Mouse (Mus musculus) adrenal gland, postnatal 4 days (tissue): ENCODE measurements around the gene Zfp747. TPM values are rescaled to one million over a fixed set of nuclear protein-coding genes. Genes with fewer than 3 reads are reported as not detected.

Experiments
- DNase-seq, 2 experiments: peaks; one replicate each; pipeline ENCODE4 v3.0.0; 2021 to 2022; ENCODE audit warnings: low spot score in 2 of 2, mixed read lengths in 2 of 2
- total RNA-seq, 2 experiments: library from RNA; stranded (reverse); gene quantifications; 2 replicates each; pipeline ENCODE4 v1.2.3; 2021

The Zfp747 gene
- total RNA-seq, 2 experiments from 2014 or later, result 9.9 to 10.4 TPM

DNA sequence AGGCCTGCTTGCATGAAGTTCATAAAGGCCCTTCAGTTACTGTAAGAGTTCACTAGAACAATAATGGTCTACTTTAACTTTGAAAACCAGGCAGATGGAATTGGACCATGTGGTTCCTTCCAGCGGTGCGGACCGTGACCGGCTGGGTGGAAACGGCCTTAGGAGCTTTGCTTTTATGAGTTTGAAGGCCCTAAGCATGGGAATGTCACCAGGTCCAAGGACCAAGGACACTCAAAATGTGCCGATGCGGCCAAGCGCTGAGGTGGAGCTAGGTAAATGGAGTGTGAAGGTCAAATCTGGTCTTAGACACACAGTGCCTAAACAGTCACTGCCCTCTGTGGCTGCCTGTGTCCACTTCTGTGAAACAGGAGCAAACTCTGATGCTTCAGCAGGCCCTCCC lies 34.5 kb downstream of the Zfp747 start:
- DNase-seq, result no peak

DNA sequence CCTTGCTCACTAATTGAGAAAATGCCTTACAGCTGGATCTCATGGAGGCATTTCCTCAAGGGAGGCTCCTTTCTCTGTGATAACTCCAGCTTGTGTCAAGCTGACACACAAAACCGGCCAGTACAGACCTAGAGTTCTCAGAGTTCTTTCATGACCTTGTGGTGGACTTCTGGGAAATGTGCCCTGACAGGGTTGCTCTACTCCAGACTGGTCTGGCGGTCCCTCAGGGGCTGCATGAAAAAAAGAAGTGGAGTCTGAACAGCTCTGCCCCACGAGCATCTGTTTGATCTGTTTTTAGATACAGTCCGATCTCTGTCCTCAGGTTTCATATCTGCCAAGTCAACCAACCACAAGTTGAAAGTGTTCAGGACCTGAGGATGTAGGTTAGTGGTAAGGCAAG lies 38.2 kb downstream of the Zfp747 start:
- no peak for DNase-seq

DNA sequence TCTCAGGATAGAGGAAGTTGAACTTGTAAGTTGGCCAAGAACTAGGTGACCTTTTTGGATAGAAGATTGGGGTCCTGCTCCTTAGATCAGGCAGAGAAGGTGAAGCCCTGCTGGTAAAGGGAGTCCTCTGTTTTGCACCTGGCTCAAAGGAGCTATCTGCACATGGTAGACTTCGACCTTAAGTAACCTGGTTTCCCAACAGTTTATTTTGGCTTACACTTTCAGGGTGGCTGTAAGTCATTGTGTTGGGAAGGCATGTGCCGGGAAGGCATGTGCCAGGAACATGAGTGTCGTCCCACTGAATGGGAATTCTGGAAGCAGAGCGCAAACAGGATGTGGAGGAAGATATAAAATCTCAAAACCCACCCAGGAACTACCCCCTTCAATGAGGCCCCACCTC lies 40.2 kb downstream of the Zfp747 start:
- no peak for DNase-seq

DNA sequence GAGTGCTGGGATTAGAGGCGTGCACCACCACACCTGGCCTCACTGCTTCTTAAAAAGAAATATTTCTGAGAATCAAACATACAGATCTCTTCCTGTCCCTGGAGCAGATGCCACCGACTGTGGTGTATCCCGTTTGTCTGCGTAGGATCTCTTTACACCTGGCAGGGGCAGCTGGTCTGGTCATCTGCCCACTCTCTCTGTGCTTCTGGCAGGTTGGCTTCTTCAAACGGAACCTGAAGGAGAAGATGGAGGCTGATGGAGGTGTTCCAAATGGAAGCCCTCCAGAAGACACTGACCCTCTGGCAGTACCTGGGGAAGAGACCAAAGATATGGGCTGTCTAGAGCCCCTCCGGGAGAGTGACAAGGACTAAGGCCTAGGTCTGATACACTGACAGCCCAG lies 42.6 kb downstream of the Zfp747 start:
- no peak for DNase-seq

DNA sequence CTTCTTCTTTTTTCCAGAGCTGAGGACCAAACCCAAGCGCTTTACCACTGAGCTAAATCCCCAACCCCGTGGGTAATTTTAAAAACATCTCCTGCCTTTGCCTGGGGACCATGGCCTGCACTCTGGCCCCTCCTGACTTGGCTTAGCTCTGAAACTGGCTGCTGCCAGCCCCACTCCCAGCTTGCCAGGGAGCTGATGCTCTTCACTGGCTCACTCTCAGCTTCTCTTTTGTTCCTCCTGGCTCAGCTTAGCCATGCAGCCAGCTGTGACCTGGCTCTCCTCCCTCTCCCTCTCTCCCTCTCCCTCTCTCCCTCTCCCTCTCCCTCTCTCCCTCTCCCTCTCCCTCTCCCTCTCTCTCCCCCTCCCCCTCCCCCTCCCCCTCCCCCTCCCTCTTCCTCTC lies 49.2 kb downstream of the Zfp747 start:
- no peak for DNase-seq

DNA sequence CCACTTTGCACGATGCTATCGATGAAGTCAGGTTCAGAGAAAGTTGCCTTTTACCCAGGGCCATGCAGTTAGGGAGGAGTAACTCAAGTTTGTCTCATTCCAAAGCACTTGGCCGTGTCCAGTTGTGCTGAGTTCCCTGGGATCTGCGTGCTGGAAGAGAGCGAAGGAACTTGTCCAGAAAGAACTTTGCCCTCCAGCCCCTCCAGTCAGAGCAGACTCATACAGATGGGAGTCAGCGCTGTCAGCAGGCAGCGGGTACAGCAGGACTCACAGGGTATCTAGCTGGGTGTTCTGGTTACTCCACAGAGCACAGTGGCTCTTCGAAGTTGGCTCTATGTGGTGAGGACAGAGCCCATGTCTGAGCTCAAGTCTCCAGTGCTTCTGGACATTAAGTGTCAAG lies 50.3 kb downstream of the Zfp747 start:
- no peak for DNase-seq

DNA sequence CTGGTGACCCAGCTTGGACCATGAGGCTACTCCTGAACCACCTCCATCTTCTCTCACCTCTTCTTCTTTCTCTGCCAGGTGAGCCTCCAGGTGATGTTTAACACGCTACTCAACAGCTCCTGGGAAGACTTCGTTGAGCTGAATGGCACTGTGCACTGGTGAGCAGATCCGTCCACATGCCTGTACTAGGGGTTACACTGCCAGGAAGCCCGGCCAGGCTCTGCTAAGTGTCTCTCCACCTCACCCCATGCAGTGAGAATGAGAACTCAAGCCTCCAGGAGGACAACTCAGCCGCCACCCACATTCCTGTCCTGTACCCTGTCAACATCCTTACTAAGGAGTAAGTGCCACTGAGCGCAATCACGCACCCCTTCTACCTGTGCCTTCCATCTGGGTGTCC lies 50.9 kb downstream of the Zfp747 start:
- DNase-seq, result no peak

Other genes starting within 250 kb of the Zfp747 start
- 1 to 10 TPM; 1.8 to 2.1 TPM for gene Spn, start 238.2 kb downstream of the Zfp747 start, total RNA-seq
- 10 to 100 TPM; 77.6 to 84.4 TPM for gene Cd2bp2, start 180.0 kb downstream of the Zfp747 start, total RNA-seq
- 10 to 100 TPM; 57.9 to 58.5 TPM for gene Tbc1d10b, start 167.6 kb downstream of the Zfp747 start, total RNA-seq
- 100 to 1,000 TPM; 268 to 794 TPM for gene Mylpf, start 167.2 kb downstream of the Zfp747 start, total RNA-seq
- 10 to 100 TPM; 18.3 to 19.3 TPM for gene Zfp553, start 143.0 kb downstream of the Zfp747 start, total RNA-seq
- 10 to 100 TPM; 12.6 to 14.5 TPM for gene Sept1, start 142.9 kb downstream of the Zfp747 start, total RNA-seq
- 10 to 100 TPM; 36.3 to 39.2 TPM for gene Zfp771, start 131.8 kb downstream of the Zfp747 start, total RNA-seq
- 10 to 100 TPM; 63.5 to 68.3 TPM for gene Dctpp1, start 115.3 kb downstream of the Zfp747 start, total RNA-seq
- 100 to 1,000 TPM in 1 of 2 experiments, 10 to 100 TPM in 1; 92.8 to 115 TPM for gene Sephs2, start 102.0 kb downstream of the Zfp747 start, total RNA-seq
- gene Itgal, start 79.8 kb downstream of the Zfp747 start, total RNA-seq, result 1 to 10 TPM; 3.0 to 3.4 TPM
- 10 to 100 TPM; 32.6 to 33.9 TPM for gene Zfp768, start 30.5 kb downstream of the Zfp747 start, total RNA-seq
- gene 9130019O22Rik, start 11.1 kb upstream of the Zfp747 start, total RNA-seq, result 1 to 10 TPM; 5.2 to 5.7 TPM
- 10 to 100 TPM; 11.7 to 12.8 TPM for gene E430018J23Rik, start 17.6 kb upstream of the Zfp747 start, total RNA-seq
- gene Zfp764, start 30.8 kb upstream of the Zfp747 start, total RNA-seq, result 1 to 10 TPM; 7.8 to 8.0 TPM
- 10 to 100 TPM; 21.0 to 24.8 TPM for gene Zfp688, start 46.0 kb upstream of the Zfp747 start, total RNA-seq
- 1 to 10 TPM; 7.3 to 7.4 TPM for gene Zfp689, start 73.1 kb upstream of the Zfp747 start, total RNA-seq
- 10 to 100 TPM; 52.3 to 54.8 TPM for gene Prr14, start 83.6 kb upstream of the Zfp747 start, total RNA-seq
- 10 to 100 TPM; 90.8 to 94.0 TPM for gene Fbrs, start 103.1 kb upstream of the Zfp747 start, total RNA-seq
- 100 to 1,000 TPM; 111 to 118 TPM for gene Srcap, start 135.9 kb upstream of the Zfp747 start, total RNA-seq
- gene Gm42715, start 143.5 kb upstream of the Zfp747 start, total RNA-seq, result 10 to 100 TPM; 26.4 to 27.5 TPM
- not detected for gene Tmem265, start 185.3 kb upstream of the Zfp747 start, total RNA-seq
- 10 to 100 TPM; 49.3 to 60.9 TPM for gene Phkg2, start 197.3 kb upstream of the Zfp747 start, total RNA-seq
- gene Ccdc189, start 212.5 kb upstream of the Zfp747 start, total RNA-seq, result 10 to 100 TPM; 11.9 to 13.5 TPM
- 10 to 100 TPM; 85.1 to 89.5 TPM for gene Rnf40, start 212.7 kb upstream of the Zfp747 start, total RNA-seq
- gene Zfp629, start 239.7 kb upstream of the Zfp747 start, total RNA-seq, result 10 to 100 TPM; 29.4 to 31.6 TPM